Mouse (Mus musculus) CH12F3 (cell line): ENCODE measurements around the gene Olfr521.
"Not testable (repeated sequence)": the region's sequence is repeated elsewhere in the genome, so short reads cannot be mapped to it uniquely, and the experiment has no call there.

ENCODE experiments used
- in situ Hi-C: fragments of 300-500 bp; cut with MboI; formaldehyde crosslinking; loops from 2 replicates; pipeline ENCODE4 v1.14.3; 2020; ENCODE audit warnings: low sequenced_read_pairs

Olfr521 gene

DNA sequence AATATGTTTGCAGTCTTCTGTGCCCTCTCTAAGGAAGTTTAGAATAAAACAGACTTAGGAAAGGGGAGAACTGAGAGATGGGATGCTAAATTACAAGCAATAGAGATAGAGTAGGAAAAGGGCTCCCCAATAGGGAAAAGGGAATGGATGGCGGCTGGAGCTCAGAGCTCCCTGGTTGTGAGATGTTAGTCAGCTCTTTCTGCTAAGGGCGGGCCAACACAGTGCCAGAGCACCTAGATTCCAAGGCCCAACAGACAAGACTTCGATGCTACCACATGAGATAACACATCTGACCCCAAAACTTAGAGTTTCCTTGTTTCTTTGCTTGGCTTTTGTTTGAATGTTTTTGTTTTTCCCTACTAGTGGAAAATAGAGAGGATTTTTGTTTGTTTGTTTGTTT lies 40.7 kb downstream of the Olfr521 start:
- in situ Hi-C loops, result loop anchor here (10.0 kb wide), 1 partner anchor 189 kb away; no protein-coding TSS in a partner anchor

GRCm38 (mm10) chr7:99805340-99805739 lies 42.0 kb downstream of the Olfr521 start:
- in situ Hi-C loops, result loop anchor here (10.0 kb wide), 1 partner anchor 191 kb away; no protein-coding TSS in a partner anchor

DNA sequence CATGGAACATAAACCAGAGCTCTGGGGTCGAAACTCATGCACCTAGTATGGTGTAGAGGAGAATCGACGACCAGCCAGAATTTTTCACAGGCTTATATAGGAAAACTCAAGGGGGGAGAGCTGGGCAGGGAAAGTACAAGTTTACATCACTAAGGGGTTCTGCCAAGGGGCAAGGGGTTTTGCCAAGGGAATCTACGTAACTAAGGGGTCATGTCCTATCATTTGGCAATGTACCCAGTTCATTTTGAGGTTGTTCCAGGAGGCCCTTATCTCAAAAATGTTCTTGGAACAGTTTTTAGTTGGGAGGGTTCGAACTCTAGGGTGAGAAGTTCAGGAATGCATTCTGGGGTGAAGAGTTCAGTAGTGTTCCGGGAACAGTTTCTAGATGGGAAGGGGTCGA lies 43.7 kb downstream of the Olfr521 start:
- in situ Hi-C loops, result loop anchor here (10.0 kb wide), 1 partner anchor 192 kb away; no protein-coding TSS in a partner anchor

DNA sequence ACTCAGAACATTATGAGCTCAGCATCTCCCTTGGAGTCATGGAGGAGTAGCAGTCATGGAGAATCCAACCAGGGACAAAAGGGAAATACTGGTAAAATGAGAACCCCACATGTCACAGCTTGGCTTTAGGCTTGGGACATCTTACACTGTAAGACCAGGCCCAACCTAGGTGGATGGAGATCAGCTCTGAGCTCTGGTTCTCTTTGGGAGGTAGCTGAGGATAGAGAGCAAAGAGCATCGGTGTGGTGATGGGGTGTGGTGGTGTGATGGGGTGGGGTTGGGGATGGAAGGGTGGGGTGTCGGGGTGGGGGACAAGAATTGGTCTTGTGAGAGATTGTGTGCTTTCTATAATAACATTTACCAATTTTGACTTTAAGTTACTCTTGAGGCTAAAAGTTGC lies 47.5 kb downstream of the Olfr521 start:
- in situ Hi-C loops, result no loop called here

DNA sequence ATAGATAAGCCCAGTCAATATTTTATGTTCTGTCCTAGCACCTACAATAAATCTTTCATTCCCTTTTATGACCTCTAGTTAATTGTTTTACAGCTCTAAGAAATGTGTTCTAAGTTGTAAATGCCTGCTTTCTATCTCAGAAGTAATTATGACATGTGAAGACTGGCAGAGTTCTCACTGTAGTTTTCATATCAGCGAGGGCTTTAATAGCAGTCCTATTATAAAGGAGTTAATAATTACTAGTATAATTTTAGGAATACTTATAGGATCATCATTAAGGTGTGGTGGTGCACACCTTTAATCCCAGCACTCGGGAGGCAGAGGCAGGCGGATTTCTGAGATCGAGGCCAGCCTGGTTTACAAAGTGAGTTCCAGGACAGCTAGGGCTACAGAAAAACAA lies 48.4 kb downstream of the Olfr521 start:
- in situ Hi-C loops, result no loop called here

DNA sequence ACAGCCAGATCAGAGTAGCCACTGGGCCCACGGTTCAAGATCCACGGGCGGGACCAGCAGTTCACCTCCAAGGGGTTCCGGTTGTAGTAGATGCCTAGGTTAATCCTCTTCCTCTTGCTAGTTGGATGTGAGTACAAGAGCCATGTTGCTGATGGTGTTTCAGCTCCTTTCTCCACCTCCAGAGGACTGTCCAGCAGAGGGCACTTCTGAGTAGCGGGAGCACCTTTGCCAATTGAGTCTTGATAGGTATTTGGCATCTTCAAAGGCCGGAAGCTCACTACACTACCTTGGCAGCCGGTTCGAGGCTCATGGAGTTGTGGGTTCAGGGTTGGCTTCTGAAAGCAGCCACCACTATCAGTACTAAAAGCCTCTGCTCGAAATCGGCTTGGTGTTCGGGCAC lies 50.1 kb downstream of the Olfr521 start:
- in situ Hi-C loops, result no loop called here

- in situ Hi-C loops, result not testable (repeated sequence)
Measured at GRCm38 (mm10) chr7:99818181-99818725, 54.9 kb downstream of the Olfr521 start.
